Mouse (Mus musculus): ENCODE results near the gene Vps53. TPM values are rescaled to one million over a fixed set of nuclear protein-coding genes. Genes with fewer than 3 reads are reported as not detected.

The Vps53 gene
- polyA plus RNA-seq, 1 experiment from 2014 or later: 51.8 TPM

DNA sequence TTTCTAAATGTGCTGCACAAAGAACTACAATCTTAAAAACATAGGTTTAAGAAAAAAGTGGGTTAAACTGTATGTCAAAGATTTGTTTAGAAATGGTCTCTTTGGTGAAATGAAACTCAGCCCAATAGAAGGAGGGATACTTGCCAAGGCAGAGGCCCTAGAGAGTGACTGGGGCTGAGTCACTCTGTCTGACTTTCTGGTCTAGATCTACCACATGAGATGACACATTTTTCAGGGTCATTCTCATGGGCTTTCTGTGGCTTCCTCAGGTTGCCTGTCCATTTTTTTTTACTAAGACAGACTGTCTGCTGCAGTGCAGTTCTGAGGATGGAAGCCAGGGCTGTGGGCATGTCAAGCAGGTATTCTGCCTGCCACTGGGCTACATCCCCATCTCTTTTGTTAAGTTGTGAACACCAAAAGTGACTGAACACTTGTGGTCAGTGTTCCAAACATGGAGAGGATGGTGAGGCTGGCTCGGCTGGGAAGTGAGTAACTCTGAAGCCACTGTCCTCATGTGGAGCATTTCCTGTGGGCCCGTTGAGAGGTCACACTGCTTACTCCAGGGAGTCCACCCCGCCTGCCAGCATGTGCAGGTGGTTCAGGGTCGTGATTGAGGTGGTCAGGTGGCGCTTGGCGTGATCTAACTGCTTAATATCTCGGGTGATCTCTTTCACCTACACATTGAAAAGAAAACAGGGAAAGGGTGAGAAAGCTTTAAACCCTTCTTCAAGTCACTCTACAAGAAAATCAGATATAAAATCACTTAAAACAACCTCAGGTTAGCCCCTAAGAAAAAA is 43.6 kb downstream of the Vps53 start:
- Histone ChIP-seq H3K36me3 (ENCODE audit: control insufficient read depth, insufficient read depth, low read length) (no peaks in the 10 kb centered on the region), H3K9ac (ENCODE audit: low read depth, low read length) (no peak overlapping the region), H3K4me2 (replicated peaks; ENCODE audit: low read depth, low read length) (no peak overlapping the region), H3K9me3 (ENCODE audit: control insufficient read depth, low read length) (no peaks in the 10 kb centered on the region), H3K27ac (ENCODE audit: low read depth, low read length) (no peak overlapping the region), H3K4me1 (replicated peaks; ENCODE audit: control insufficient read depth, insufficient read depth, low read length) (no peaks in the 10 kb centered on the region), H3K27me3 (ENCODE audit: control insufficient read depth, insufficient read depth, low read length) (no peaks in the 10 kb centered on the region), H3K4me3 (ENCODE audit: low read depth, low read length) (no peak overlapping the region)
- no peak for ATAC-seq (ENCODE audit: low FRiP score)
- no peak for DNase-seq (ENCODE audit: low spot score)
- WGBS: 84% methylated on average over 7 of the region's 7 CpGs

- Histone ChIP-seq H3K9me3 (ENCODE audit: control insufficient read depth, low read length) (no peaks in the 10 kb centered on the region), H3K36me3 (ENCODE audit: control insufficient read depth, insufficient read depth, low read length) (0 out of 2 replicates have a peak, but pooled peaks cover 2% of the 10 kb centered on the region), H3K4me3 (ENCODE audit: low read depth, low read length) (no peak overlapping the region), H3K27ac (ENCODE audit: low read depth, low read length) (no peak overlapping the region), H3K27me3 (ENCODE audit: control insufficient read depth, insufficient read depth, low read length) (no peaks in the 10 kb centered on the region), H3K9ac (ENCODE audit: low read depth, low read length) (no peak overlapping the region), H3K4me1 (replicated peaks; ENCODE audit: control insufficient read depth, insufficient read depth, low read length) (no peaks in the 10 kb centered on the region), H3K4me2 (replicated peaks; ENCODE audit: low read depth, low read length) (no peak overlapping the region)
- DNase-seq (ENCODE audit: low spot score) (no peak), ATAC-seq (ENCODE audit: low FRiP score) (no peak)
- 89% methylated on average over 5 of the region's 5 CpGs for WGBS
These were observed 48.6 kb downstream of the Vps53 start for GRCm38 (mm10) chr11:76130859-76131258.

- H3K4me2 ChIP-seq (replicated peaks; ENCODE audit: low read depth, low read length): no peak overlapping the region
- no peak for ATAC-seq (ENCODE audit: low FRiP score)
- DNase-seq (ENCODE audit: low spot score): no peak
- H3K36me3 ChIP-seq (ENCODE audit: control insufficient read depth, insufficient read depth, low read length): 0 out of 2 replicates have a peak, but pooled peaks cover 2% of the 10 kb centered on the region
- H3K9me3 ChIP-seq (ENCODE audit: control insufficient read depth, low read length): no peaks in the 10 kb centered on the region
- H3K4me3 ChIP-seq (ENCODE audit: low read depth, low read length): no peak overlapping the region
- no peaks in the 10 kb centered on the region for H3K27me3 ChIP-seq (ENCODE audit: control insufficient read depth, insufficient read depth, low read length)
- whole genome bisulfite sequencing: 83% methylated on average over 8 of the region's 8 CpGs
- H3K4me1 ChIP-seq (replicated peaks; ENCODE audit: control insufficient read depth, insufficient read depth, low read length): no peaks in the 10 kb centered on the region
- no peak overlapping the region for H3K27ac ChIP-seq (ENCODE audit: low read depth, low read length)
- H3K9ac ChIP-seq (ENCODE audit: low read depth, low read length): no peak overlapping the region
These were observed 54.1 kb downstream of the Vps53 start for GRCm38 (mm10) chr11:76125386-76125785.

- no peak for ATAC-seq (ENCODE audit: low FRiP score)
- Histone ChIP-seq H3K9ac (ENCODE audit: low read depth, low read length) (no peak overlapping the region), H3K4me2 (replicated peaks; ENCODE audit: low read depth, low read length) (no peak overlapping the region), H3K36me3 (ENCODE audit: control insufficient read depth, insufficient read depth, low read length) (0 out of 2 replicates have a peak, but pooled peaks cover 2% of the 10 kb centered on the region), H3K27me3 (ENCODE audit: control insufficient read depth, insufficient read depth, low read length) (no peaks in the 10 kb centered on the region), H3K9me3 (ENCODE audit: control insufficient read depth, low read length) (no peaks in the 10 kb centered on the region), H3K4me1 (replicated peaks; ENCODE audit: control insufficient read depth, insufficient read depth, low read length) (no peaks in the 10 kb centered on the region), H3K27ac (ENCODE audit: low read depth, low read length) (no peak overlapping the region), H3K4me3 (ENCODE audit: low read depth, low read length) (no peak overlapping the region)
- 97% methylated on average over 1 of the region's 1 CpGs for WGBS
- no peak for DNase-seq (ENCODE audit: low spot score)
These were observed 55.9 kb downstream of the Vps53 start for GRCm38 (mm10) chr11:76123517-76123916.

DNA sequence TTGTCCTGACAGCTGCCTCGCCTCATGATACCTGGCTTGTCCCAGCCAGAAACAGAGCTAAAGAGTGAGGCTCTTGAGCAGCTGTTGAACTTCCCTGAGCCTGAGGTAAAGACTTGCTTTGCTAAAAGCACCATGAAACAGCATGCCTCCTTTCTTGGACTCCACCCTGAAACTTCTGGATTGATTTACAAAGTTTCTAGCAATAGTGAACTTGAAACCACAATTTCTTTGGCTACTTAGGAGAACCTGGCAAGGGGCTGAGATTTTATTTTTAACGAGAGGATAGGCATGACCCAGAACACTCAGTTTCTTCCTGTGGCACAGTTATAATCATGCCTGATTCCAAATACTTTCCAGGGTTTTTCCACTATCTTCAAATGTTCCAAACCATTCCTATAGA is 56.9 kb downstream of the Vps53 start:
- no peaks in the 10 kb centered on the region for H3K36me3 ChIP-seq (ENCODE audit: control insufficient read depth, insufficient read depth, low read length)
- 94% methylated on average over 2 of the region's 2 CpGs for WGBS
- no peaks in the 10 kb centered on the region for H3K4me1 ChIP-seq (replicated peaks; ENCODE audit: control insufficient read depth, insufficient read depth, low read length)
- no peak overlapping the region for H3K27ac ChIP-seq (ENCODE audit: low read depth, low read length)
- H3K27me3 ChIP-seq (ENCODE audit: control insufficient read depth, insufficient read depth, low read length): no peaks in the 10 kb centered on the region
- no peaks in the 10 kb centered on the region for H3K9me3 ChIP-seq (ENCODE audit: control insufficient read depth, low read length)
- ATAC-seq (ENCODE audit: low FRiP score) (no peak), DNase-seq (ENCODE audit: low spot score) (no peak)
- H3K9ac ChIP-seq (ENCODE audit: low read depth, low read length): no peak overlapping the region
- H3K4me3 ChIP-seq (ENCODE audit: low read depth, low read length): no peak overlapping the region
- no peak overlapping the region for H3K4me2 ChIP-seq (replicated peaks; ENCODE audit: low read depth, low read length)

GRCm38 (mm10) chr11:76121086-76121485 is 58.4 kb downstream of the Vps53 start:
- WGBS: 87% methylated on average over 4 of the region's 4 CpGs
- H3K36me3 ChIP-seq (ENCODE audit: control insufficient read depth, insufficient read depth, low read length): no peaks in the 10 kb centered on the region
- no peaks in the 10 kb centered on the region for H3K9me3 ChIP-seq (ENCODE audit: control insufficient read depth, low read length)

DNA sequence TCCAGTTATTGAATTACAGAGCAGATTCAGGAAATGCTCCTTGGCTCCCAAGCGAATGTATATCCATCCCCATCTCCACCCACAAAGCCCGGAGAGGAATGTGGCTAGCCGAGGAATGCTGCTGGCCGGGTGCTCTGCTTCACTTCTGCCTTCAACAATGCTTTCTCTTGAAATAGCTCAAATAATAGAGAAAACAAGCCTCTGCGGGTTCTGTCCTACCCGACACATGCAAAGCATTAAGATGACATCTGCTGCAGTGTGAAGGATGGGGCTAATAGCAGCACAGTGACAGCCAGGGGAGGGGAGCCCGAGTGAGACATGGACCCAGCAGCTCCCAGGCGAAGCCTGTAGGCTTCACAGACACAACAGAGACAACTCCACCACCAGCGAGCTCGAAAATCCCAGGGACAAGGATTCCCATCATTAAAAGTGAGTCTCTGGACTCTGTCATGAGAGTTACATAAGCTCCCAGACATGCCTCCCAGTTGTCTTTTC is 59.0 kb downstream of the Vps53 start:
- Histone ChIP-seq H3K36me3 (ENCODE audit: control insufficient read depth, insufficient read depth, low read length) (no peaks in the 10 kb centered on the region), H3K4me1 (replicated peaks; ENCODE audit: control insufficient read depth, insufficient read depth, low read length) (no peaks in the 10 kb centered on the region), H3K4me2 (replicated peaks; ENCODE audit: low read depth, low read length) (no peak overlapping the region), H3K27me3 (ENCODE audit: control insufficient read depth, insufficient read depth, low read length) (no peaks in the 10 kb centered on the region), H3K9me3 (ENCODE audit: control insufficient read depth, low read length) (no peaks in the 10 kb centered on the region), H3K4me3 (ENCODE audit: low read depth, low read length) (no peak overlapping the region), H3K27ac (ENCODE audit: low read depth, low read length) (no peak overlapping the region), H3K9ac (ENCODE audit: low read depth, low read length) (no peak overlapping the region)
- whole genome bisulfite sequencing: 75% methylated on average over 10 of the region's 10 CpGs
- ATAC-seq (ENCODE audit: low FRiP score) (no peak), DNase-seq (ENCODE audit: low spot score) (no peak)

More at GRCm38 (mm10) chr11:76121086-76121485, 58.4 kb downstream of the Vps53 start:
- Histone ChIP-seq H3K27ac (ENCODE audit: low read depth, low read length) (no peak overlapping the region), H3K27me3 (ENCODE audit: control insufficient read depth, insufficient read depth, low read length) (no peaks in the 10 kb centered on the region), H3K9ac (ENCODE audit: low read depth, low read length) (no peak overlapping the region), H3K4me2 (replicated peaks; ENCODE audit: low read depth, low read length) (no peak overlapping the region), H3K4me3 (ENCODE audit: low read depth, low read length) (no peak overlapping the region), H3K4me1 (replicated peaks; ENCODE audit: control insufficient read depth, insufficient read depth, low read length) (no peaks in the 10 kb centered on the region)
- DNase-seq (ENCODE audit: low spot score) (no peak), ATAC-seq (ENCODE audit: low FRiP score) (no peak)

DNA sequence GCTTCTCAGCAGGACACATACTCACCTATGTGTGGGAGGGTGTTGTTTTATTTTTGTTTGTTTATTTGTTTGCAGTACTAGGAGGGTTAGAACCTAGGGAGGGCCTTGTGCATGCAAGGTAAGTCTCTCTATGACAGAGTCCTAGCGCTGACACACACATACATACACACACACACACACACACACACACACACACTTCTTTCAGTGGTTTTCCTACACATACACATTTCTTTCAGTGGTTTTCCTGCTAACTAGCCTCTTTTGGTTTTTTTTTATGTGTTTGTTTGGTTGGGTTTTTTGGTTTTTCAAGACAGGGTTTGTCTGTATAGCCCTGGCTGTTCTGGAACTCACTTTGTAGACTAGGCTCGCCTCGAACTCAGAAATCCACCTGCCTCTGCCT is 69.0 kb downstream of the Vps53 start:
- Histone ChIP-seq H3K27ac (ENCODE audit: low read depth, low read length) (no peak overlapping the region), H3K27me3 (ENCODE audit: control insufficient read depth, insufficient read depth, low read length) (no peaks in the 10 kb centered on the region), H3K9me3 (ENCODE audit: control insufficient read depth, low read length) (no peaks in the 10 kb centered on the region), H3K4me3 (ENCODE audit: low read depth, low read length) (no peak overlapping the region), H3K9ac (ENCODE audit: low read depth, low read length) (no peak overlapping the region), H3K4me2 (replicated peaks; ENCODE audit: low read depth, low read length) (no peak overlapping the region), H3K4me1 (replicated peaks; ENCODE audit: control insufficient read depth, insufficient read depth, low read length) (no peaks in the 10 kb centered on the region), H3K36me3 (ENCODE audit: control insufficient read depth, insufficient read depth, low read length) (no peaks in the 10 kb centered on the region)
- WGBS: 89% methylated on average over 3 of the region's 3 CpGs
- ATAC-seq (ENCODE audit: low FRiP score) (no peak), DNase-seq (ENCODE audit: low spot score) (no peak)
